Mouse (Mus musculus) limb, embryonic 11.5 days (tissue): ENCODE data around the gene Rassf2. TPM values are rescaled to one million over a fixed set of nuclear protein-coding genes. Genes with fewer than 3 reads are reported as not detected.

Source experiments
- ATAC-seq: fragments of 200-750 bp; cut with Nextera tagmentation; 2 replicates; pipeline ENCODE4 v1.8.0; 2017; ENCODE audit warnings: low read depth; ENCODE audit not compliant: insufficient number of reproducible peaks, low FRiP score, low TSS enrichment
- DNase-seq: peaks from one replicate; pipeline ENCODE4 v3.0.0-alpha.2; 2015; ENCODE audit warnings: low spot score
- H3K27ac ChIP-seq: fragments of 300-500 bp; sonication (generic); replicated peaks from 2 replicates; pipeline ENCODE4 v1.5.1; 2014; ENCODE audit warnings: low read depth, mild to moderate bottlenecking, low read length
- H3K27me3 ChIP-seq: fragments of 300-500 bp; sonication (generic); 2 replicates; pipeline ENCODE4 v1.6.1; 2014; ENCODE audit warnings: mild to moderate bottlenecking, low read length, mixed read lengths; ENCODE audit not compliant: control insufficient read depth, insufficient read depth
- H3K36me3 ChIP-seq: fragments of 300-500 bp; sonication (generic); 2 replicates; pipeline ENCODE4 v1.6.1; 2014; ENCODE audit warnings: mild to moderate bottlenecking, low read length, moderate library complexity, mixed read lengths; ENCODE audit not compliant: control insufficient read depth, insufficient read depth
- H3K4me1 ChIP-seq: fragments of 300-500 bp; sonication (generic); 2 replicates; pipeline ENCODE4 v1.6.1; 2014; ENCODE audit warnings: low read length, mixed read lengths; ENCODE audit not compliant: control insufficient read depth, insufficient read depth
- H3K4me2 ChIP-seq: fragments of 300-500 bp; sonication (generic); 2 replicates; pipeline ENCODE4 v1.6.1; 2014; ENCODE audit warnings: low read depth, mild to moderate bottlenecking, moderate library complexity; ENCODE audit not compliant: severe bottlenecking
- H3K4me3 ChIP-seq: fragments of 300-500 bp; sonication (generic); 2 replicates; pipeline ENCODE4 v1.5.1; 2014; ENCODE audit warnings: low read depth, low read length
- H3K9ac ChIP-seq: fragments of 300-500 bp; sonication (generic); 2 replicates; pipeline ENCODE4 v1.6.1; 2014; ENCODE audit warnings: mild to moderate bottlenecking, low read length
- H3K9me3 ChIP-seq: fragments of 300-500 bp; sonication (generic); 2 replicates; pipeline ENCODE4 v1.6.1; 2016; ENCODE audit warnings: low read length; ENCODE audit not compliant: control insufficient read depth
- WGBS: fragments of 180-500 bp; shearing (Covaris S2); extraction: QIAGEN DNeasy Blood & Tissue Kit; methylation state at CpG from one replicate; pipeline ENCODE4 v1.1.7; 2014; 5-methylcytosine and 5-hydroxymethylcytosine counted together
- polyA plus RNA-seq: library from polyadenylated mRNA; unstranded; fragments of >200 nt; fragmentation: Nextera tagmentation; extraction: Ambion mirVana; gene quantifications from 2 replicates; pipeline ENCODE4 v1.2.1, GENCODE M21; 2014

The Rassf2 gene
- polyA plus RNA-seq, 1 experiment from 2014 or later: 6.9 TPM

DNA sequence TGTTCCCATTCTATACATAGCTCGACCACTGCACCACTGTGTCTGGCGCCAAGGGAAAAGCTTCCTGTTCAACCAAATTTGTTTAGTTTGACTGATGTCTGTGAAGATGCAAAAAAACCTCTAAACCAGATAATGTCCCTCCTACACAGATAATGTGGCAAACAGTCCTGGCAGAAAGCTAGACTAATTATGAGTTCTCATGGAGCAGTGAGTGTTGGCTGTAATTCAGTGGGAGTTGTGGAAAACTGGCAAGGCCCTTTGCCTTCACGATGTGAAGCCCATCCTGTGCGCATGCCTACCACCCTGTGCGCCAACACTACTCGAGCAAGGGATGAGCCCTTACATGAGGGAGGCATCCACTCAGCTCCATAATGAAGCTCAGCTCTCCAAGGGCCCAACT lies 84.3 kb downstream of the Rassf2 start:
- H3K36me3 ChIP-seq: no peaks in the 10 kb centered on the region
- WGBS: 86% methylated on average over 6 of the region's 6 CpGs
- no peaks in the 10 kb centered on the region for H3K9me3 ChIP-seq
- H3K27ac ChIP-seq: no peak overlapping the region
- H3K4me1 ChIP-seq: no peaks in the 10 kb centered on the region
- ATAC-seq (no peak), DNase-seq (no peak)
- no peaks in the 10 kb centered on the region for H3K27me3 ChIP-seq
- no peak overlapping the region for H3K9ac ChIP-seq
- no peak overlapping the region for H3K4me3 ChIP-seq
- H3K4me2 ChIP-seq: no peak overlapping the region

DNA sequence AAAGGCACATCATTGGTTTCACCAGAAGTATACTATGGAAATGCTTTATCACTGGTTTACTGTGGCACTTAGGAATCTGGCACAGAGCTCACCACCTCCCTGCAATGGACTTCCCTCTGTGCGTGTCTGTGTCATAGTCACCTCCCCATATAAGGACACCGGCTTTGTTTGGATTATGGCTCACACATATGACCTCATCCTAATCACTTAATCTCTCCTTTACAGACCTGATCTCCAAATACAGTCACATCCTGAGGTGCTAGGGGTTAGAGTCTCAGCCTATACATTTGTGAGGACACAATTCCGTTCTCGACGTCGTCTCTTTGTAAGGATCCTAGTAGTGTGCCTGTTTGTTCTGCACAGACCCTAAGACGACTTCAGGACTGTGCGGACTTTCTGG lies 84.8 kb downstream of the Rassf2 start:
- H3K9me3 ChIP-seq: no peaks in the 10 kb centered on the region
- no peak for DNase-seq
- 86% methylated on average over 8 of the region's 8 CpGs for WGBS
- H3K4me1 ChIP-seq: no peaks in the 10 kb centered on the region
- no peak overlapping the region for H3K4me3 ChIP-seq
- ATAC-seq: no peak
- H3K4me2 ChIP-seq: no peak overlapping the region
- no peak overlapping the region for H3K9ac ChIP-seq
- H3K27ac ChIP-seq: no peak overlapping the region
- H3K27me3 ChIP-seq: no peaks in the 10 kb centered on the region
- H3K36me3 ChIP-seq: no peaks in the 10 kb centered on the region

DNA sequence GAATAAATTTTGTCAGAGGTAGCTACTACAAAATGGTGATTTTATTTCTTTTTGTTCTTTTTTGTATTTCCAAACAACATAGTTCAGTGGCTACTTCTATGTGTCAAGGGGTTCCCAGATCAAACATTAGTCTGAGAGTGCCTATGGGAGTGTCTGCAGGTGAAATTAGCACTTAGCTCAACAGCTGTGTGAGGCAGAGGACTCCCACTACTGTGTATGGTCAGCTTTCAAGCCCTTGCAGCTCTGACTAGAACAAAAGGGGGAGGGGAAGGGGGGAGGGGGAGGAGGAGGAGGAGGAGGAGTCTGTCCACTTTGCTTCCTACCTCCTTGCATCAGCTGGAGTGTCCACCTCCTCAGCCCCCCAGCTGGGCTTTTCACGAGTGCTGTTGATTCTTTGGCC lies 85.7 kb downstream of the Rassf2 start:
- no peaks in the 10 kb centered on the region for H3K36me3 ChIP-seq
- 41% methylated on average over 1 of the region's 1 CpGs for WGBS
- no peak for DNase-seq
- no peak overlapping the region for H3K27ac ChIP-seq
- H3K9ac ChIP-seq: no peak overlapping the region
- no peak overlapping the region for H3K4me2 ChIP-seq
- H3K4me1 ChIP-seq: no peaks in the 10 kb centered on the region
- ATAC-seq: no peak
- no peaks in the 10 kb centered on the region for H3K9me3 ChIP-seq
- H3K4me3 ChIP-seq: no peak overlapping the region
- H3K27me3 ChIP-seq: no peaks in the 10 kb centered on the region

DNA sequence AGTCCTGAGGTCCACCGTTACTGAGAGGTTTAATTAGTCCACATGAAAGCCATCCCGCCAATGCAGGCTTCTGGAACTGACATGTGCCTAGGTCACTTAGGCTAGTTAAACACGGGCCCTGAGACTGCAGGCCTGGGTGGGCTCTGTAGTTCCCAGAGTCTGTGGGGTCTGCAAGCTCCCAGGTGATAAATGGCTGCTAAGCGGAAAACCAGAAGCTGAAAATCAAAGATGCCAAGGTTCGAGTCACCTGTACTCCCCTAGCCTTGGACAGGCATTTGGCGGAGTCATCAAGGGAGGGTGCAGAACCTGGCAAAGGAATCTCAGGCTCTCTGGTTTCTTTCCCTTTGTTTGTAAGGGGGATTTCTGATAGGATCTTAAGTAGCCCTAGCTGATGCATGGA lies 88.6 kb downstream of the Rassf2 start:
- Histone ChIP-seq H3K27me3 (no peaks in the 10 kb centered on the region), H3K9me3 (no peaks in the 10 kb centered on the region), H3K4me3 (no peak overlapping the region), H3K27ac (no peak overlapping the region), H3K4me2 (no peak overlapping the region), H3K36me3 (no peaks in the 10 kb centered on the region), H3K9ac (no peak overlapping the region), H3K4me1 (no peaks in the 10 kb centered on the region)
- no peak for ATAC-seq
- 70% methylated on average over 6 of the region's 6 CpGs for WGBS
- DNase-seq: no peak

DNA sequence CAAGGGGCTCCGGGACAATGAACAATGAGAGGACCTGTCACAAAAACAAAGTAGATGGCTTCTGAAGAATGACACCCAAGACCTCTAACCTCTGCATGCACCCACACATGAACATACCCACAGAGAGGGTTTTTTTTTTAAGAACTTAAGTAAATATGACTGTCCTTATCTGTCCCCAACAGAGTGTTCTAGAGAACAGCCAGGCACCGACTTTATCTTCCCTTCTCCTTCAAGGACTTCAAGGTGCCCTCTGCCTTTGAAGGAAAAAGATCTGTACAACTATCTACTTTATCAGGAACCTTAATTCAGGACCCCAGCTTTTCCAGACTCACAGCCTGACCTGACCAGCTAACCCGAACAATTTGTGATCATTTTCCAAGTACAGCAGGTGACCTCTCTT lies 89.6 kb downstream of the Rassf2 start:
- Histone ChIP-seq H3K36me3 (no peaks in the 10 kb centered on the region), H3K9me3 (no peaks in the 10 kb centered on the region), H3K4me3 (no peak overlapping the region), H3K4me1 (no peaks in the 10 kb centered on the region), H3K27me3 (no peaks in the 10 kb centered on the region), H3K9ac (no peak overlapping the region), H3K4me2 (no peak overlapping the region), H3K27ac (no peak overlapping the region)
- WGBS: 89% methylated on average over 3 of the region's 3 CpGs
- no peak for DNase-seq
- no peak for ATAC-seq

Other genes starting within 250 kb of the Rassf2 start
- gene Erv3, start 170.5 kb downstream of the Rassf2 start, polyA plus RNA-seq: not detected in 2 replicates
- gene Prnp, start 120.3 kb downstream of the Rassf2 start, polyA plus RNA-seq: 16.6 and 19.3 TPM in 2 replicates
- gene Prn, start 120.3 kb downstream of the Rassf2 start, polyA plus RNA-seq: not detected in 2 replicates
- gene Prnd, start 79.4 kb downstream of the Rassf2 start, polyA plus RNA-seq: 14.6 and 16.0 TPM in 2 replicates
- gene Slc23a2, start 114.8 kb upstream of the Rassf2 start, polyA plus RNA-seq: 9.7 and 12.0 TPM in 2 replicates
- 49.0 and 54.2 TPM in 2 replicates for gene Tmem230, start 217.5 kb upstream of the Rassf2 start, polyA plus RNA-seq
- gene Pcna, start 223.1 kb upstream of the Rassf2 start, polyA plus RNA-seq: 409 and 410 TPM in 2 replicates
- gene Cds2, start 232.9 kb upstream of the Rassf2 start, polyA plus RNA-seq: 27.3 and 27.4 TPM in 2 replicates